Mouse (Mus musculus) c-Kit-negative CD71-positive TER-119-positive erythroid progenitor cells, embryonic 14.5 days (primary cell): ENCODE data around the gene Rec114.

ENCODE experiments used
- DNase-seq: peaks from one replicate; pipeline ENCODE4 v3.0.0-alpha.2; 2013; ENCODE audit warnings: low read depth, low spot score

Rec114 gene

DNA sequence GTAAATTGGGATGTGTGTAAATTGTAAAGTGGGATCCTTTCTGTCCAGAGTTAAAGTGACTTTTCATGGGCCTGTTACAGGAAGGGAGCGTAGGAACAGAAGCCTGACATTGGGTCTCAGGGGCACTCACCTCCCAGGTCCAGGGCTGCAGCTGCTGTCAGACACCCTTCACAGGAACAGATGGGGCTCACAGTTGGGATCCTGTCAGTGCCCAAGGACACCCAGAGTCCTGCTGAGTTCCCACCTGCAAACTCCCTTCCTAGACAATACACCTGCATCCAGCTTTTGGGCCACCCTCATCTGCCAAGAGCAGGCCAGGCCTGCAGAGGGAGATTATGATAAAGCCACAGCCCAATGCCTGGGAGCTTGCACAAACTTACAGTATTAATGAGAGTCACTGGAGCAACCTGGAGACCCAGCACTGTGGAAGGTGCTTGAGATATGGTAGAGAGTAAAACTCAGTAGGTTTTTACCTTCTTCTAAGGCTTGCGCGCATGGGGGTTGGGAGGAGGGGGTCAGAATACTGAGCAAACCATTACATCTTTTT is at the start of gene Rec114:
Gene Rec114, minus strand, starts transcription at position 263 of the 547 bp plus-strand sequence.
- no peak for DNase-seq

DNA sequence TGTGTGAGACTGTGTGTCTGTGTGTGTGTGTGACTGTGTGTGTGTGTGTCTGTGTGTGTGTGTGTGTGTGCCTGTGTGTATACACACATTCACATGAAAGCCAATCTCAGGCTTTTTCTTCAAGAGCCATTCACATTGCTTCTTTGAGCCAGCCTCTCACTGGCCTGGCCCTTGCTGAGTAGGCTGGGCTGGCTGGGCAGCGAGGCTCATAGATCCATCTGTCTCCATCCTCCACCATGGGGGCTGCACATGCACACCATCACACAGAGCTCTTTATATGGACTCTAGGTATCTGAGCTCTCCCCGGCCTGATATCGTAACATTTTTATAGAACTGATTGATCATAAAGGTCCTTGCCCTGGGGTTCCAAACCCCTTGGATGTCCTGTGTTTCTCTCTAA is 45.7 kb upstream of the Rec114 start:
- DNase-seq: no peak

DNA sequence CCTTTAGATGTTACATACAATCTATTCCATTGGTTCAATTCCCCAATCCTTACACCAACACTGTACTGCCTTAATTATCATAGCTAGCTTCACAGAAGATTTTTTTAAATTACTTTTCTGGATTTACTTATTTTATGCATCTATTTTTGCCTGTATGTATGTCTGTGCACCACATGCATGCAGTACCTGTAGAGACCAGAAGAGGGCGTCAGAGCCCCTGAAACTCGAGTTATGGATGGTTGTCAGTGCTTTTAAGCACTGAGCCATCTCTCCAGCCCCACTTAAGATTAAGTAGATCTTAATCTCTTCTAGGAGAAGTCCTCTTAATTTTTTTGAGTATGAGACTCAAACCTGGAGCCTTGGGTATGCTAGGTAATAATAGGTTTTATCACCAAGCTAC is 31.6 kb upstream of the Rec114 start:
- DNase-seq: peak; percentile 4

DNA sequence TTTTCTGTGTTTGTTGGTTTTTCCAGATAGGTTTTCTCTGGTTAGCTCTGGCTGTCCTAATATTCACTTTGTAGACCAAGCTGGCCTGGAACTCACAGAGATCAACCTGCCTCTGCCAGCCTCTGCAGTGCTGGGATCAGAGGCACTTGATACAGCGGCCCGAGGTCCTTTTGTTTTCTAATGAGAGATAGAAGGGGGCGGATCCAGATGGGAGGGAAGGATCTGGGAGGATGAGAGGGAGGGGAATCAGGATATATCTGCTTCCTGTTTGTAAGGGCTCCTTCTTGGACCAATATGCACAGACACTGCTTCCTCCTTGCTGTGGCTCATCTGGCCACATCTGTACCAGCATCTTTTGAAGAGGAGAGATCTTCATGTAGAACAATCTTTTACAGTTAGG is 31.0 kb upstream of the Rec114 start:
- DNase-seq: no peak

DNA sequence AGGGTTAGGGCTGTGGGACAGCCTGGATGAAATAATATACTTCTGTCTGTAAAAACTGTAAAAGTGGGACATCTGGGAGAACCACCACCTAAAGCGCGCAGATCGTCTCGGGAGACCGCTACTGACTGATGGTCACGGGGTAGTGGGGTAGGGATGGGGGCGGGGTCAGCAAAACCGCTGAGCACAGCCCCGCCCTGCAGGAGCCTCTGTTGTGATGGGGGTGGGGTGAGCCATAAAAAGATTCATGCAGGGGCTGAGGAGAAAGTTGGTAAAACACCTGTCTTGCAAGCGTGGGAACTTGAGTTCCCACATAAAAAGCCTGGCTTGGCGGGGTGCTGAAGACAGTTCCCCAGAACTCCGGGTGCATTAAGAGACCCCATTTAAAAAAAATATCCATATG is 26.2 kb upstream of the Rec114 start:
- no peak for DNase-seq

DNA sequence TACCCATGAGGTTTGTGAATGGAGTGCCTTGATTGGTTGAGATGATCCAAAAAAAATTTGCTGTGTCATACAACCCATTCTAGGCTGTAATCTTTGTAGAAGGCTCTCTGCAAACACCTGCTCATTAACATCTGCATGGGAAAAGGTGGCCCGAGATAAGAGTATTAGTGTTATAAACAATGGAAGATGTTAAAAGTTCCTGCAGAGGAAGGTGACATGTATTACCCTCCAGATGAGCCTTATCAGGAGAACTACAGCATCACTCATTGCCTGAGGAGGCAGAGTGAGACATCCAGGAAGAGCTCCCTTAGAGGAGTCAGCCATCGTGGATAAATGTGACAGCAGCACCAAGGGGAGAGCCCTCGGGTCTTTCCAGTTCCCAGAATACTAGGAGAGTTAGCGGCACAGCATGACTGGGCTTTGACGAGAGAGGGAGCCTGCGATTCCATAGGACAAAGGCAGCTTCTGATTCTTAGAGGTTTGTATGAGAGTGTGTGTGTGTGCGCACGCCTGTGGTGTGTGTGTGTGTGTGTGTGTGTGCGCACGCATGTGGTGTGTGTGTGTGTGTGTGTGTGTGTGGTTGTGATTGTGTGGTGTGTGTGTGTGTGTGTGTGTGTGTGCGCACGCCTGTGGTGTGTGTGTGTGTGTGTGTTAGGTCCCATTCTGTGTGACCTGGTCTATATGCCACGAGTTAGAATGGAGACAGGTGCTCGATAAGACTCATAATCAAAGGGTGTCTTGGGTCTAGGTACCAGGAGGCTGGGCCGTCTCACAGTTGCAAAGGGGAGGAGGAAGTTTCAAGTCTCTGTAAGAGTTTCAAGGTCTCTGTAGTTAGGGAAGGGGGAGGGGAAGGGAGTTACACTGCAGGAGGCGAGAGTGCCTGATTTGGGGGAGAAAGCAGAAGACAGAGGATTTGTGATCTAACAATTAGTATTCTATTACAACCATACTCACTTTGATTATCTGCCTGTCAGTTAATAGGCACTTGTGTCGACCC is 23.5 kb upstream of the Rec114 start:
- no peak for DNase-seq

DNA sequence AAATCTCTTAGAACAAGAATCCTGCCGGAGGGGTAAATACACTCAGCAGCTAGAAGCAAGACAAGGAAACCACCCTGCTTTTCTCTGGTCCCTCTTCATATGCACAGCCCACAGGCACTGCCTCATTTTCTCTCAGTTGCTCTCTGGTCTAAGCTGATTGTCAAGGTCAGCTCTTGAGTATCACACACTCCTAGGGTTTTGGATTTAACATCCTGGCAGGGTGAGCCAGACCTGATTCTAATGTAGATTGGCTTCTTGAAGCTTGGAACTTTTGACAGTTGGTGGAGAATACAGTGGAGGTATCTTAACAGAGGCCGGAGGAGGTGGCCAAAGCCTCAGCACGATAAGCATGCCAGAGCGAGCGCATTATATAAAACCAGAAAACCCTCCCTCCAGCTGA is 20.6 kb upstream of the Rec114 start:
- no peak for DNase-seq

DNA sequence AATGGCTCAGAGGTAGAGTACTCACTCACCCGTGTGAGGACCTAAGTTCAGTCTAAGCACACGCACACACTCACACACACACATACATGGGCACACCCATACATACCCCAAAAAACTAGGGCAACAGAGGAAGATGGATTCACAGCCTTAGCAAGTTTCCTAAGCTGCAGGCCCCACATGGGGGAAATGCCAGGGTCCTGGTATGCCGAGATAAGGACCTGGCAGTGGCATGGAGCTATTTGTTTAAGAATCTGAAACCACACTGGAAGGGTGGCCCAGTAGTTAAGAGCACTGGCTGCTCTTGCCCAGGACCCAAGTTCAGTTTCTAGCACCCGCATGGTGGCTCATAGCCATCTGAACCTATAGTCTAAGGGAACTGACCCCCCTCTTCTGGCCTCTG is 19.4 kb upstream of the Rec114 start:
- DNase-seq: no peak

DNA sequence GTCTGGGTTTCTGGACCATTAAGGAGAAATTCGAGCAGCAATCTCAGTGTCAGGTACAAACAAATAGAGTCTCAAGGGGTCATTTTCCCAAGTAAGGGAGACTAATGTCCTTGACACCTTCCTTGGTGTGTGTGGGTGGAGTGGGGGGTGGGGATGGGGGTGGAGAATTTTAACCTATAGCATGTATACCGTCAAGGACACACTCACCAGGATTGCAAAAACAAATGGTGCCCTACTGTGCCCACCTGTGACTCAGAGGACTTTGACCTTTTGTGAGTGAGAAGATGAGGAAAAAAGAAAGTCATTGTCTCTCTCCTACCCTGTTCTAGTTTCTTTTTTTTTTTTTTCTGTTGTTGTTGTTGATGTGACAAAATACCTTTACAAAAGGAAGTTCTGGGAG is 18.3 kb upstream of the Rec114 start:
- DNase-seq: no peak

DNA sequence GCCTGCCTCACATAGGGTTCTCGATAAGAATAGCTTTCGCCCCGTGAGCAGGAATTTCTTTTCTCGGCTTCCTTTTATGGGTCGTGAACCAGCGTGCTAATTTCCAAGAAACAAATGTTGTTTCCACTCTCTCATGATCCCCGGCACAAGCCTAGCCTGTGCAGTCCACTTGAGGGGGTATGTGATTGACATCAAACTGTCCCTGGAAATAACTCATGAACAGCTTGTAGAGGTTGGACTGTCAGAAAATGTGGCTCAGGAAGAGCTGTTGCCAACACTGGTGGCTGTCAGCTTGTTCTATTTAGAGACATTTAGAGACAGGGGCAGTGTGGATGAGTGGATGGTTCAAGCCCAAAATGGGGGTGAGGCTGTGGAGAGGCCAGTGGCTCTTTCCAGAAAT is 15.0 kb upstream of the Rec114 start:
- no peak for DNase-seq

DNA sequence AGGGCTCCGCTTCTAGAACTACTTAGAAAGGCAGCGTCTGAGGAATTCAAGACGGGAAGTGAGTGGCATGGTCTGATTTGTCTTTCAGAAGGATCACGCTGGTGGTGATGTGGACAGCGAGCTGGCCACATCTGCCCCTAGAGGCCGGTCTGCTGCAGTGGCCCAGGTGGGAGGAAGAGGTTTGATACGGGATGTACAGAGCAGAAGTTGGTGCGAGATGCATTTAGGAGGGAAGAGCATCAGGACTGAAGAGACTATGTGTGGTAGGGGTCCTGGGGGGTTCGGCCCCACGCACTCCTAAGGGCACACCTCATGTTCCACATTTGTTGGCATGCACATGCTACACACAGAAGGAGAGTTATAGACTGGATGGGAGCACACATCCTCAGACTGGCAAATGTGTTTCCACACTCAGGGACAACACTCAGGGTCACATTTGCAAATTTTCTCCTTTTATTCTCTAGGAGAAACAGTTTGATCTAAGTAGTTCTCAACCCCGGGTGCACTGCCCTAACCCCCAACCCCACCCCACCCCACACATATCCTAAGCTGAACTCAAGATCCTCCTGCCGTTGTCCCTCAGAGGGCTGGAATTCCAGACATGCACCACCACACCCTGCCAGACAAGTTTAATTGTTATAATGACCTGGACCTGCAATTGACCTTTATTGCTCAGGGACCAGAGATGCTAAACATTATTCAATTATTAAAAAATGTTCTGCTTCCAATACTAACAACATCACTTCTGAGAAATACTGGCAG is 12.8 kb upstream of the Rec114 start:
- no peak for DNase-seq

DNA sequence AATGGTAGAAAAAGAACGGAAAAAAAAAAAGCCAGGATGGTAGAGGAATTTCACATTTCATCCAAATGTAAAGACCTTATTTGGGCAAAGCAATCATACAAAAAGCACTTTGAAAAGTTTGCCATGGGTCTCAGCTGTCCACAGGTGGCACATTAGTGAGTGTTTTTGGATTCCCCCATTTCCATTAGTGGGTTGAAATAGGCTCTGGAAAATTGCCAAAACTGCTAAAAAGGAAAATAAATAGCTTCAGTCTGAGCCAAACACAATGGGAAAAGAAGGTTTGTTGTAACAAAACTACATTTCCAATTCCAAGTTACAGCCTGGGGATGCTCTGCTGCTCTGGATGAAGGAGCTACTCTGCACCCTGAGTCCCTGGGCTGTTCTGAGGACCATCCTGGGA is 9.8 kb upstream of the Rec114 start:
- no peak for DNase-seq

DNA sequence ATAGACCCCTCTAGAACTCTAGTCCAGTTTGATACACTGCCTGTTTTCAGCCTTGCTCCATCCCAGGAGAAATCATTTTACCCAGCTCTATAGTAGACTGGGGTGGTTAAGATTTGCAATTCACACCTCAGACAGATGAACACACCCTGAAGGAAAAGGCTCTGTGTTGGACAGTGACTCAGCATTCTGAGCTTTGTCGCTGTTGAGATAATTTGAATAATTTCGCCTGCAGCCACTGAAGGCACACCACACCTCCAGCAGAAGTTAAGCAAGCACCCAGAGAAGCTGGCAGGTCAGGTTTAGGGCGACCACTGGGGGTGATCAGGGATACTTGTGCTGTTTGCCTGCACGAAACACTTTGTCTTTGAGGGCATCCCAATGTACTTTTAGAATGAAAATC is 4.4 kb upstream of the Rec114 start:
- no peak for DNase-seq

DNA sequence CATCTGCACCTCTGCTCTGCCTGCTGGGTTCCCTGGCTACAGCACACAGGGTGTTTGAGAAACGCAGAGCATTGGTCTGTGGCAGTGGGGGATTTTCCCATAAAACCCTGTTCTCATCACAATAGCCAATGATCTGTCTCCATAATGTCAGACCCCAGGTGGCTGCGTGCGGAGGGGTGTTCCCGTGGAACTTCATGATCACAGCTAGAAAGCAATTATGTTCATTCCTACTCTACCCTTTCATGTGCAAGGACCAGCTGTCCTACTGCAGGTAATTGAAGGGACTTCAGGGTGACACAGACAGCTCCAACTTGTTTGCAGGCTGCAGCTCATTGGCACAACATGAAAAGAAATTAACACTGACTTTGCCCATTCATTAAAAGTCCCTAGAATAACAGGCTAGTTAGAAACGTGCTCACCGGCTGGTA is 3.6 kb upstream of the Rec114 start:
- DNase-seq: no peak

DNA sequence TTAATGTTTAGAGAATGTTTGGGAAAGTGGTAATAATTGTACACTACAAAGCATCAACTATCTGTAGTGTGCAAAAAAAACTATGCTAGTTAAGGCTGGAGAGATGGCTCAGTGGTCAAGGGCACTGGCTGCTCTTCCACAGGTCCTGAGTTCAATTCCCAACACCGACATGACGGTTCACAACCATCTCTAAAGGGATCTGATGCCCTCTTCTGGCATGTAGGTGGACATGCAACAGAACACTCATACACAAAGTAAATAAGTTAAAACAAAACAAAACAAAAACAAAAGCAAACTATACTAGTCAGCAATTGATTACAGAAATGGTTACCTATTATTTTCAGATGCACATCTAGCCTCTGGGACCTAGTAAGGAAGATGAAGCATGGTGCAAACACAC is 1.1 kb downstream of the Rec114 start:
- no peak for DNase-seq

DNA sequence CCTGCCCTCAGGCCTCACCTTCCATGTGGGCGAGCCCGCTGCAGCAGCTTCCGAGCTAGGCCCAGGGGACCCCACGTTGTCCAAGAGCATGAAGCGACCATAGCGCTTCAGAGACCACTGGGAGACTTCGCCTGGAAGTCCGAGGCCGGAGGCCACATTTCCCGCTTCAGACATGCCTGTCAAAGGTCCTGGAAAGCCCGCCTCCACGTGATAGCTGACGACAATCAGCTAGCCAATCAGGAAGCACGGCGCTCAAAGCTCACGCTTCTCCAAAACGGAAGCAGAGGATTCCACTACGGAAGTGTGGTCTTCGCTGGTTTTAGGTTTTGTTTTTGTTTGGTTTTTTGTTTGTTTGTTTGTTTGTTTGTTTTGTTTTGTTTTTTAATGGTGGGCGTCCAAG is 2.4 kb downstream of the Rec114 start:
- DNase-seq: peak; percentile 5

DNA sequence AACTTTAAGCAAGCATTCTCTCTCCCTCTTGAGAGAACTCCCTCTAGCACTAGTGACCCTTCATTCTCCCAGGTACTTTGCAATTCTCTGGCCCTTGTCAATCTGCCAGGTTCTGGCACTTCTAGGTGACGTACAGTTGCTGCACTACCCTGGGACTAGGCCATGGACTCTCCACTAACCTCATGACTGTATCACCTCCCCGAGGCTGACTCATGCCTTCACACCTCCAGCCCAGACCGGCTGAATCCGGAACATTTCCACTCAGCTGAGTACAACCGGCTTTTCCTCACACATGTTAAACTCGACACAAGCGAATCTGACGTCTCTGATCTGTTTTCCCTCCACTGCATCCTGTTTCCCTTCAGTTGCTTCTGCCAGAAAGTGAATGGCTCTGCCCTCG is 4.0 kb downstream of the Rec114 start:
- no peak for DNase-seq

DNA sequence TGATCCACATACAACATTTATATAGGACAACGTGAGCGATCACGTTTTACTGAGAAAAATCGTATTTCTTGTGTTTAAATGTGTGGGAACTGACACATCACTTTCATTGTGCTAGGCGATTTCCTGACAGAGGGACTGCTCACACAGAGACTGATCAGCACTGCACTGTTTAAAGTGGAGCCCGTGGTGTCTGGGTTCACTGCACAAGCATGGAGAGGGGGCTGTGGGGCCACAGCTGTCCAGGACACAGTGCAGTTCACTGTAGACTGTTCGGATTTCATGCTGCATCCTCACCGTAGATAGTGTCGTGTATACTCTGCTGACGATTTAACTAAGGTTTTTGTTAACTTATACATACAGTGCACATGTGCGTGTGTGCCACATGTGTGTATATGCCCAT is 20.6 kb downstream of the Rec114 start:
- DNase-seq: no peak

DNA sequence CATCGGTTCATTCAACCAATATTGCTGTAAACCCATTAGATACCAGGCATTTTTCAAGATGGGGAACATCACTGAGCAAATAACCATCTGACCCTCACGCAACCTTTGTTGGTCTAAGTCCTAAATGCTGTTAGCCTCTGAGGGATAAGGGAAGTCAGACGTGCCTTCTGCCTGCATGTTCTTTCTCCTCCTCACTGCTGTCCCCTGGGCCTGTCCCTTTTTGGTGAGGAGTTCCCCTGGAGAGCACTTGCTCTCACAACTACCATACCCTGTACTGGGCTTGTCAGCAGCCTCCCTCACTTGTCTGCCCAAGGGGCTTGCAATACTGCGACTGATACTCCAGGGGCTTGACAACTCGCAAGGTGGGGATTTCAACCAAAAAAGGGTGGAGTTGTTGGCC is 21.6 kb downstream of the Rec114 start:
- DNase-seq: no peak

DNA sequence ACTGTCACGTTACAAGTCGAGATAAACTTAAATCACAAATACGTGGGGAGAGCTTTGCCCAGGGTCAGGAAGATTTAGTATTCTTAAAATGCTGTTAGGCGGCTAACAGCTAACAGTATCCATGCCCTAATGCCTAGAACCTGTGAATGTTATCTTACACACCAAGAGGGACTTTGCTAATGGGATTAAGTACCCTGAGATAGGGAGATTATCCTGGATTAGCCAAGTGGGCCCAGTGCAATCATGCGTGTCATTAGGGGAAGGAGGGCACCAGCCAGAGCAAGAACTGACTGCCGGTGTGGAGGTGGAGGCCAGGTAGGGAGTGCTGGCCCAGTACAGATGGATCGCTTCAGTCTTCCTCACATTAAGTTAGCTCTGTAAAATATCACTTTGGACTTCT is 22.7 kb downstream of the Rec114 start:
- DNase-seq: no peak

DNA sequence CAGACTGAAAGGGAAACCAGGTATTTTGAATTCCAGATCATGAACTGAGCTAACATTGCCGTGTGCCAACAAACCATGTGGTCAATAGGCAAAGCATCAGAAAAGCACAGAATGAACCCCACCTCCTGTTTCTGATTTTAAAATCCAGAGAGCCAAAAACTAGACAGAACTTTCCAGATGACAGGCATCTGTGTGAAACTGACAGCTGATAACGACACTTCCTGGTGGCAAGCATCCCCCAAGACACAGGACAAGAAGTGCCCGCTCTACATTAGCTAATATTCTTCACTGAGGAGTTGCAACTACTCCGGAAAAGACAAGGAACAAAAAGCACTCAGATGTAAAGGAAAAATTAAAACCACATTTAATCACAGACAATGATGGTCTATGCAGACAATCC is 23.6 kb downstream of the Rec114 start:
- no peak for DNase-seq

DNA sequence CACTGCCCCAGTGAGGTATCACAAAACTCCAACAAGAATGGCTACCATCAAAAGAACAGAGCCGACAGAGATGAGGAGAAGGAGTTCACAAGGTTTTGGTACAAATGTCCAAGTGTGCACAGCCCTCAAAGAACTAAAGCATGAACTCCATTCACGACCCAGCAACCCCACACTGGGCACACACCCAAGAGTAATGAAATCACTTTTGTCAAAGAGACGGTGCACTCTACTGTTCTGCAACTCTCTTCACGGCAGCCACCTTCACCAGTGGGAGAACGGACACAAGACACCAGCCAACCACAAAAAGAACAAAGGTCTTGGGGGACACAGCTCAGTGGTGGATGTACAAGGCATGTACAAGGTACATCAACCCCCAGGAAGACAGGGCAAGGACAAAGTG is 24.3 kb downstream of the Rec114 start:
- no peak for DNase-seq

DNA sequence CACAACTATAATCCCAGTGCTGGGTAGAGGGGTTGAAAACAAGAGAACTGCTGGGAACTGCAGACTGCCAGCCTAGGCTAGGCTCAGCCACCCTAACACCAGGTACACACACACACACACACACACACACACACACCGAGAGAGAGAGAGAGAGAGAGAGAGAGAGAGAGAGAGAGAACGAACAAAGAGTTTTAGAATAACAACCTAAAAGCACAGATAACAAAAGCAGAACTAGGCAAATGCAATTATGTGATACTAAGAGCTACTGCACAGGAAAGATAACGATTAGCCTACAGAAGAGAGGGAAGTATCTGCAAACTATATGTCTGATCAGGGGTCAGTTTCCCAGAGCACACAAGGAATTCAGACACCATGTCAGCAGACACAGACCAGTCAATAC is 24.8 kb downstream of the Rec114 start:
- no peak for DNase-seq
